Mouse (Mus musculus): ENCODE measurements around the gene Gmip.

GRCm38 (mm10) chr8:69864180-69864579 lies 55.7 kb downstream of the Gmip start:
- TF ChIP-seq CTCF (IDR thresholded peaks at IDR 0.05; ENCODE audit: extremely low read depth, insufficient read depth, insufficient read length, insufficient replicate concordance) = no peak
- TF ChIP-seq POLR2A (IDR thresholded peaks at IDR 0.05; ENCODE audit: low read depth, low read length) = no peak
